Mouse (Mus musculus) lung, embryonic 16.5 days (tissue): ENCODE measurements at regions not wholly inside any gene's neighbourhood (a gene's known extent, or its start where the extent isn't known, plus 50 kb on each side); places are given as distances from the start of the nearest gene placed in this dataset.

Source experiments
- ATAC-seq: fragments of 200-750 bp; cut with Nextera tagmentation; 2 replicates; pipeline ENCODE4 v1.8.0; 2017; ENCODE audit warnings: low read depth, mild to moderate bottlenecking, moderate library complexity
- H3K27ac ChIP-seq: fragments of 300-500 bp; sonication (generic); 2 replicates; pipeline ENCODE4 v1.5.1; 2014; ENCODE audit warnings: mild to moderate bottlenecking, control low read depth, low read length
- H3K27me3 ChIP-seq: fragments of 300-500 bp; sonication (generic); 2 replicates; pipeline ENCODE4 v1.6.1; 2014; ENCODE audit warnings: low read depth, low read length, mixed read lengths; ENCODE audit not compliant: control insufficient read depth, insufficient read depth
- H3K36me3 ChIP-seq: fragments of 300-500 bp; sonication (generic); 2 replicates; pipeline ENCODE4 v1.6.1; 2014; ENCODE audit warnings: low read length; ENCODE audit not compliant: control insufficient read depth, insufficient read depth
- H3K4me1 ChIP-seq: fragments of 300-500 bp; sonication (generic); replicated peaks from 2 replicates; pipeline ENCODE4 v1.6.1; 2014; ENCODE audit warnings: low read length, mixed read lengths; ENCODE audit not compliant: control insufficient read depth, insufficient read depth
- H3K4me2 ChIP-seq: fragments of 300-500 bp; sonication (generic); 2 replicates; pipeline ENCODE4 v1.6.1; 2014; ENCODE audit warnings: low read depth, low read length, control low read depth
- H3K4me3 ChIP-seq: fragments of 300-500 bp; sonication (generic); 2 replicates; pipeline ENCODE4 v1.5.1; 2014; ENCODE audit warnings: mild to moderate bottlenecking, low read length, control low read depth
- H3K9ac ChIP-seq: fragments of 300-500 bp; sonication (generic); 2 replicates; pipeline ENCODE4 v1.6.1; 2014; ENCODE audit warnings: low read length, control low read depth
- H3K9me3 ChIP-seq: fragments of 300-500 bp; sonication (generic); 2 replicates; pipeline ENCODE4 v1.6.1; 2016; ENCODE audit warnings: low read length; ENCODE audit not compliant: control insufficient read depth
- WGBS: fragments of 180-500 bp; shearing (Covaris S2); extraction: QIAGEN DNeasy Blood & Tissue Kit; methylation state at CpG from one replicate; pipeline ENCODE4 v1.1.7; 2014; 5-methylcytosine and 5-hydroxymethylcytosine counted together

GRCm38 (mm10) chr4:124350361-124350760, 260.2 kb downstream of the 3100002H09Rik start:
- Histone ChIP-seq H3K36me3 (no peaks in the 10 kb centered on the region), H3K4me2 (no peak overlapping the region), H3K4me1 (no peaks in the 10 kb centered on the region), H3K27me3 (no peaks in the 10 kb centered on the region), H3K9ac (no peak overlapping the region), H3K4me3 (no peak overlapping the region), H3K9me3 (no peaks in the 10 kb centered on the region), H3K27ac (no peak overlapping the region)
- WGBS, result 86% methylated on average over 3 of the region's 3 CpGs
- ATAC-seq, result no peak

GRCm38 (mm10) chr4:124349610-124350295, 260.9 kb downstream of the 3100002H09Rik start:
- no peak for ATAC-seq
- Histone ChIP-seq H3K27me3 (no peaks in the 10 kb centered on the region), H3K27ac (no peak overlapping the region), H3K9me3 (no peaks in the 10 kb centered on the region), H3K36me3 (no peaks in the 10 kb centered on the region), H3K9ac (no peak overlapping the region), H3K4me3 (no peak overlapping the region), H3K4me1 (no peaks in the 10 kb centered on the region), H3K4me2 (no peak overlapping the region)
- WGBS, result 53% methylated on average over 15 of the region's 15 CpGs

- Histone ChIP-seq H3K4me2 (no peak overlapping the region), H3K9ac (no peak overlapping the region), H3K27ac (no peak overlapping the region), H3K27me3 (no peaks in the 10 kb centered on the region), H3K4me3 (no peak overlapping the region), H3K9me3 (no peaks in the 10 kb centered on the region), H3K4me1 (no peaks in the 10 kb centered on the region), H3K36me3 (no peaks in the 10 kb centered on the region)
- no peak for ATAC-seq
- 23% methylated on average over 3 of the region's 3 CpGs for WGBS
These were observed 261.5 kb downstream of the 3100002H09Rik start for GRCm38 (mm10) chr4:124349055-124349454.

GRCm38 (mm10) chr4:124340073-124340472, 270.5 kb downstream of the 3100002H09Rik start:
- no peak for ATAC-seq
- Histone ChIP-seq H3K9me3 (no peaks in the 10 kb centered on the region), H3K27me3 (no peaks in the 10 kb centered on the region), H3K4me1 (no peaks in the 10 kb centered on the region), H3K9ac (no peak overlapping the region), H3K4me3 (no peak overlapping the region), H3K27ac (no peak overlapping the region), H3K36me3 (no peaks in the 10 kb centered on the region), H3K4me2 (no peak overlapping the region)
- 53% methylated on average over 7 of the region's 7 CpGs for WGBS

- Histone ChIP-seq H3K9me3 (no peaks in the 10 kb centered on the region), H3K36me3 (no peaks in the 10 kb centered on the region), H3K4me1 (no peaks in the 10 kb centered on the region), H3K4me3 (no peak overlapping the region), H3K4me2 (no peak overlapping the region), H3K9ac (no peak overlapping the region), H3K27ac (no peak overlapping the region), H3K27me3 (no peaks in the 10 kb centered on the region)
- WGBS, result 63% methylated on average over 2 of the region's 2 CpGs
- no peak for ATAC-seq
These were observed 274.9 kb downstream of the 3100002H09Rik start for GRCm38 (mm10) chr4:124335726-124336125.

GRCm38 (mm10) chr4:124332974-124333373, 277.6 kb downstream of the 3100002H09Rik start:
- 69% methylated on average over 2 of the region's 2 CpGs for WGBS
- H3K4me1 ChIP-seq, result no peaks in the 10 kb centered on the region
- no peak overlapping the region for H3K9ac ChIP-seq
- H3K4me2 ChIP-seq, result no peak overlapping the region
- no peaks in the 10 kb centered on the region for H3K36me3 ChIP-seq
- no peak overlapping the region for H3K27ac ChIP-seq
- no peaks in the 10 kb centered on the region for H3K9me3 ChIP-seq
- H3K27me3 ChIP-seq, result no peaks in the 10 kb centered on the region
- H3K4me3 ChIP-seq, result no peak overlapping the region
- ATAC-seq, result no peak

GRCm38 (mm10) chr4:124332416-124332815, 278.2 kb downstream of the 3100002H09Rik start:
- H3K9ac ChIP-seq, result no peak overlapping the region
- no peaks in the 10 kb centered on the region for H3K9me3 ChIP-seq
- H3K4me1 ChIP-seq, result no peaks in the 10 kb centered on the region
- no peaks in the 10 kb centered on the region for H3K27me3 ChIP-seq
- H3K4me2 ChIP-seq, result no peak overlapping the region
- H3K4me3 ChIP-seq, result no peak overlapping the region
- 83% methylated on average over 12 of the region's 12 CpGs for WGBS
- no peak overlapping the region for H3K27ac ChIP-seq
- no peaks in the 10 kb centered on the region for H3K36me3 ChIP-seq
- ATAC-seq, result no peak

GRCm38 (mm10) chr4:124329107-124329771, 281.4 kb downstream of the 3100002H09Rik start:
- no peaks in the 10 kb centered on the region for H3K27me3 ChIP-seq
- H3K4me1 ChIP-seq, result no peaks in the 10 kb centered on the region
- ATAC-seq, result no peak
- no peak overlapping the region for H3K4me2 ChIP-seq
- H3K9me3 ChIP-seq, result no peaks in the 10 kb centered on the region; the same call in 1 of the 2 replicates
- 68% methylated on average over 15 of the region's 15 CpGs for WGBS
- no peaks in the 10 kb centered on the region for H3K36me3 ChIP-seq
- H3K27ac ChIP-seq, result no peak overlapping the region
- H3K9ac ChIP-seq, result no peak overlapping the region
- H3K4me3 ChIP-seq, result no peak overlapping the region

- H3K4me1 ChIP-seq, result no peaks in the 10 kb centered on the region
- no peaks in the 10 kb centered on the region for H3K36me3 ChIP-seq
- H3K27ac ChIP-seq, result no peak overlapping the region
- no peaks in the 10 kb centered on the region; the same call in 1 of the 2 replicates for H3K9me3 ChIP-seq
- H3K4me2 ChIP-seq, result no peak overlapping the region
- no peak overlapping the region for H3K4me3 ChIP-seq
- WGBS, result 85% methylated on average over 9 of the region's 9 CpGs
- H3K27me3 ChIP-seq, result no peaks in the 10 kb centered on the region
- no peak for ATAC-seq
- H3K9ac ChIP-seq, result no peak overlapping the region
These were observed 284.3 kb downstream of the 3100002H09Rik start for GRCm38 (mm10) chr4:124326301-124326700.
